Mouse (Mus musculus): ENCODE data around the gene Pced1a. TPM values are rescaled to one million over a fixed set of nuclear protein-coding genes. Genes with fewer than 3 reads are reported as not detected.

Gene Pced1a
- polyA plus RNA-seq, 1 experiment from 2014 or later = 6.7 TPM

DNA sequence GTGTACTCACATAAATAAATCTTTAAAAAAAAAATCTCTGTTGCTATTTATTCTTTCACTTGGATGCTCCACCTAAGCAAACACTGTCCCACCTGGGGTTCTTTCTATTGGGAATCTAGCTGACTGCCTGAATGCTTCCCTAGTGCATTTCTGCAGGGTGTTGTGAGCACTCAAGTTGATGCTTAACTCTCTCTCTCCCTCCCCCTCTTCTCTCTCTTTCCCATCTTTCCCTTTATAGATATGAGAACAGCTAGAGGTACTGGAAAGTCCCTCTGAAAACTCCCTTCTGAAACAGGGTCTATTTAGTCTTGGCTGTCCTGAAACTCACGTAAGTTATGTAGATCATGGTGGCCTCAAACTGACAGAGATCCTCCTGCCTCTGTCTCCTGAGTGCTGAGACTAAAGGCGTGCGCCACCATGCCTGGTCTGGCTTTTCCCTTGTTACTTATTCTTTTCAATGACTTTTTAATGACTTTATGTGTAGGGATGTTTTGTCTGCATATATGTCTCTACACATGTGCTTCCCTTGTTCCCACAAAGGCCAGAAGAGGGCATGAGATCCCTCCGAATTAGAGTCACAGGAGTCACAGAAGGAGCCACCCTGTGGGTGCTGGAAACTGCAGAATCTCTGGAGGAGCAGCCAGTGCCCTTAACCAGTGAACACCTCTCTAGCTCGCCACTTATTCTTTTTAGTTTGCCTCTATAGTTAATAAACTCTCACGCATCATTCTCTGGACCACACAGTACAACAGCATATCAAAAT lies 10.2 kb downstream of the Pced1a start:
- WGBS = 70% methylated on average over 6 of the region's 6 CpGs

DNA sequence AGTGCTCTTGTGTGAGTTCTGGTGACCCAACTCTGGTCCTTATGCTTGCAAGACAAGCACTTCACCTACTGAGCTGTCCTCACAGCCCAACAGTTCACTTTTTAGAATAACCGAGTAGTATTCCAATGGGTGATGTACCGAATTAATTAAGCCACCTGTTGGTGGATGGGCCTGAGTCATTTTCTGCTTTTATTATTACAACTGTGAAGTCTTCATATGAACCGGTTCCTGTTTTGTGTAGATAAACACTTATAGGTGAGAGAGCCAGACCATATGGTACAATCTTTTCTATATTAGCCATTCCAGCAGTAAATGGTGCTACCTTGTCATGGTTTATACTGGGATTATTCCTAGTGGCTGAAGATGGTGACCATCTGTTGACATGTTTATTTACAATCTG lies 11.7 kb downstream of the Pced1a start:
- H3K4me3 ChIP-seq (ENCODE audit: control insufficient read depth in 1 of 2, insufficient read depth in 1 of 2, low read depth in 1 of 2, low read length in 2 of 2) = no peak overlapping the region
- H3K36me3 ChIP-seq (ENCODE audit: control insufficient read depth, insufficient read depth, low read length) = no peaks in the 10 kb centered on the region; the same call in 1 of the 2 replicates
- H3K9me3 ChIP-seq (ENCODE audit: control insufficient read depth, low read length) = no peaks in the 10 kb centered on the region
- no peak for ATAC-seq (ENCODE audit: insufficient number of reproducible peaks, insufficient read depth, low FRiP score, low read depth)
- H3K9ac ChIP-seq (ENCODE audit: low read length) = no peak overlapping the region
- H3K4me2 ChIP-seq (ENCODE audit: low read length) = no peak overlapping the region
- 76% methylated on average over 3 of the region's 3 CpGs for WGBS
- H3K27me3 ChIP-seq (ENCODE audit: control insufficient read depth, insufficient read depth, low read length) = no peaks in the 10 kb centered on the region
- no peak overlapping the region for H3K27ac ChIP-seq (replicated peaks in 1 of 2; ENCODE audit: control insufficient read depth in 1 of 2, insufficient read depth in 1 of 2, low read depth in 2 of 2, low read length in 2 of 2)
- no peaks in the 10 kb centered on the region for H3K4me1 ChIP-seq (ENCODE audit: control insufficient read depth in 2 of 2, insufficient read depth in 2 of 2, low read length in 2 of 2)

More for the DNA sequence above, 10.2 kb downstream of the Pced1a start:
- Histone ChIP-seq H3K4me3 (ENCODE audit: control insufficient read depth in 1 of 2, insufficient read depth in 1 of 2, low read depth in 1 of 2, low read length in 2 of 2) (no peak overlapping the region), H3K4me2 (ENCODE audit: low read length) (no peak overlapping the region), H3K9me3 (ENCODE audit: control insufficient read depth, low read length) (no peaks in the 10 kb centered on the region), H3K27ac (replicated peaks in 1 of 2; ENCODE audit: control insufficient read depth in 1 of 2, insufficient read depth in 1 of 2, low read depth in 2 of 2, low read length in 2 of 2) (no peak overlapping the region), H3K36me3 (ENCODE audit: control insufficient read depth, insufficient read depth, low read length) (peaks cover 9% of the 10 kb centered on the region; the same call in 1 of the 2 replicates), H3K27me3 (ENCODE audit: control insufficient read depth, insufficient read depth, low read length) (no peaks in the 10 kb centered on the region), H3K9ac (ENCODE audit: low read length) (no peak overlapping the region), H3K4me1 (ENCODE audit: control insufficient read depth in 2 of 2, insufficient read depth in 2 of 2, low read length in 2 of 2) (no peaks in the 10 kb centered on the region)
- no peak for ATAC-seq (ENCODE audit: insufficient number of reproducible peaks, insufficient read depth, low FRiP score, low read depth)

DNA sequence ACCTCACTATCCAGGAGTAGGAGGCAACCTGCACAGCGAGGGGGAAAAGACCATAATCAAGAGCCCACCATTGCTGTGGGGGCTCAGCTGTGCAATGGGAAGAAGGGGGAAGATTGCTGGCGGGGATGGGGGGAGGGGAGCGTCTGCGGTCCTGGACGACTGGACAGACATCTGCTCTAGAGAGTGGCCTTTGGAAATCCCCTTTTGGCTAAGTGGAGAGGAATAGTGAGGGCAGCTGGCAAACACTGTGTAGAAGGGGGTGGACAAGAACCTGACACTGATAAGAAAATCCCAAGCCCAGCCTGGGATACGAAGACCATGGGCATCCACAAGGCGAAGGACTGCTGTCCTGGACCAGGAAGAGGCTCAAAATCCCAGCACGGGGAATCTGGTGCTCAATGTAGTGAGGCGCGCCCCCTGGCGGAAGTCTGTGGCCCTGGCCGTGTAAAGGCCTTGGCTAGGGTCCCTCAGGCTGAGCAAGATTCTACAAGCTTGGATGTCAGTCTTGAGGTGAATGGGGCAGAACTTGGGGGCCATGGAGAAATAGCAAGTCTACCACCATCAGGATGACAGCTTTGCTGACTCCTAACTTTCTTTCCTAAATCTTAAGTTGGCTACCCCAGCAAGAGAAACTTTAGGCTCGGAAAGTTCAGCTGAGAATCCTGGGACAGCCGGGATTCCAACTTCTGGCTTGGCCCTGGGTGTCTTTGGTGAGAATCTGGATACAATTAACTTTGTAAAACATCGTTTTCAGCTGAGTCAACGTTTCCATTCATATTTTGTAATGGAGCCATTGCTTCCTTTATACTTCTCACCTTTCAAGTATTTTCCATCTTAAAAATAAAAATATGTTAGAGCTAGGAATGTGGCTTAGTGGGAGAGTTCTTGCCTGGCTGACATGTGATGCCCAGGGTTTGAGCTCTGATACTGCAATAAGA lies 12.7 kb downstream of the Pced1a start:
- Histone ChIP-seq H3K9me3 (ENCODE audit: control insufficient read depth, low read length) (no peaks in the 10 kb centered on the region), H3K4me1 (ENCODE audit: control insufficient read depth in 2 of 2, insufficient read depth in 2 of 2, low read length in 2 of 2) (no peaks in the 10 kb centered on the region), H3K36me3 (ENCODE audit: control insufficient read depth, insufficient read depth, low read length) (no peaks in the 10 kb centered on the region), H3K9ac (ENCODE audit: low read length) (no peak overlapping the region), H3K27ac (replicated peaks in 1 of 2; ENCODE audit: control insufficient read depth in 1 of 2, insufficient read depth in 1 of 2, low read depth in 2 of 2, low read length in 2 of 2) (no peak overlapping the region), H3K4me3 (ENCODE audit: control insufficient read depth in 1 of 2, insufficient read depth in 1 of 2, low read depth in 1 of 2, low read length in 2 of 2) (no peak overlapping the region), H3K27me3 (ENCODE audit: control insufficient read depth, insufficient read depth, low read length) (no peaks in the 10 kb centered on the region), H3K4me2 (ENCODE audit: low read length) (no peak overlapping the region)
- ATAC-seq (ENCODE audit: insufficient number of reproducible peaks, insufficient read depth, low FRiP score, low read depth) = no peak
- 33% methylated on average over 16 of the region's 16 CpGs for WGBS

DNA sequence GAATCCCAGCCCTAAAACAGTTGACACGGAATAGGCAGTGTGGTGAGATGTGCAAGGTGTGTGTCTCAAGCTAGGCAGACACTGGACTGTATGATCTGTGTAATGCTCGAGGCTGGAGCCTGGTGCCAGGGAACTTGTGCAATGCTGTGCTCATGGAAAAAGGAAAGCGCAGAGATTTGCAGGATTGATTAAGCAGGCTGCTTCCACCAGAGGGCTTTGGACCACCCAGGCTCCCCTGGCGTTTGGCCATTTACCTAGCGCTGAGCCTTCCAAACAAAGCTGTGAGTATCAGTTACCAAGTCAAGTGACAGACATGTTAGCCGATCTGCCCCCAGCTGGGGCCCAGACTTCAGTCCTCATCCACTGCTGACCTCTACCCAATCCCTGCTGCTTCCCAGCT lies 16.3 kb downstream of the Pced1a start:
- H3K36me3 ChIP-seq (ENCODE audit: control insufficient read depth, insufficient read depth, low read length) = no peaks in the 10 kb centered on the region
- no peak overlapping the region for H3K27ac ChIP-seq (replicated peaks in 1 of 2; ENCODE audit: control insufficient read depth in 1 of 2, insufficient read depth in 1 of 2, low read depth in 2 of 2, low read length in 2 of 2)
- ATAC-seq (ENCODE audit: insufficient number of reproducible peaks, insufficient read depth, low FRiP score, low read depth) = no peak
- no peak overlapping the region for H3K9ac ChIP-seq (ENCODE audit: low read length)
- no peak overlapping the region for H3K4me2 ChIP-seq (ENCODE audit: low read length)
- WGBS = 18% methylated on average over 6 of the region's 6 CpGs
- no peaks in the 10 kb centered on the region for H3K9me3 ChIP-seq (ENCODE audit: control insufficient read depth, low read length)
- no peaks in the 10 kb centered on the region for H3K27me3 ChIP-seq (ENCODE audit: control insufficient read depth, insufficient read depth, low read length)
- no peak overlapping the region for H3K4me3 ChIP-seq (ENCODE audit: control insufficient read depth in 1 of 2, insufficient read depth in 1 of 2, low read depth in 1 of 2, low read length in 2 of 2)
- H3K4me1 ChIP-seq (ENCODE audit: control insufficient read depth in 2 of 2, insufficient read depth in 2 of 2, low read length in 2 of 2) = no peaks in the 10 kb centered on the region

DNA sequence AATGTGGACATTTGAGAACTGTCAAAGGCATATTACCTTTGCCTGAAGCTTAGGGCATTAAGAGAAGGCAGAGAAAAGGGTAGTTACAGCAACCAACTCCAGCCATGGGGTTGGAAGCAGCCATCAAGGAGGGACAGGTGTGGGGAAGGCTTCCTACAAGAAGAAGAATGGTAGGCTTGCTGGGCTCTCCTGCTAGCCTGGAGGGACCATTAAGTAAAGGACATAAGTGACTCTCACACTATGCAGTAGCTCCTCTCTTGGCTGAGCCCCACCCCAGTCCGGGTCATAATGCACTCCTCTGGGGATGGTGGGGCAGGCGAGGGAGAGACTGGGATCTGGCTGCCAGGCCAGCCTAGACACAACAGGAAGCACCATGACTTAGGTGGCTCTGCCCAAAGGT lies 18.3 kb downstream of the Pced1a start, which contains the start of gene Tmem239:
TSS of gene Tmem239 (plus strand) at position 301 of the 400 bp plus-strand sequence.
- ATAC-seq (ENCODE audit: insufficient number of reproducible peaks, insufficient read depth, low FRiP score, low read depth) = no peak
- H3K4me1 ChIP-seq (ENCODE audit: control insufficient read depth in 2 of 2, insufficient read depth in 2 of 2, low read length in 2 of 2) = no peaks in the 10 kb centered on the region

DNA sequence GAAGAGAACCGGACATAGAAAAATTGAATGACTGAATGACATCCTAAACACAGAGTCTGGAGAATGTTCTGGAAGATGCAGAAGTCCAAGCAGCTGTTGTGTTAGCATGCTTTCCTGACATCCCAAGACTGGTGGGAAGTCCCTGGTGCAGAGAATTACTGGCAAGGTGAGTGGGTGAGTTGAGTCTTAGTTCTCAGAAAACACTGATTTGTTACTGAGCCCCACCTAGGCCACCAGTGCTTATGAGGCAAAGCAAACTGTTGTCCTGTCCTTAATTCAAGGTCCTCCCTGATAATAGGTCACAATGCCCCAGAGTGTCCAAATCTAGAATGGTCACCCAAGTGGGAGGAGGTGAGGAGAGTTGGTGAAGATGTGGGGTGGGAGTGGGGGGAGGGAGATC lies 19.6 kb downstream of the Pced1a start, which contains the start of the genes Gm28372 and 1700020A23Rik:
TSS of gene Gm28372 (plus strand) at position 301 of the 400 bp plus-strand sequence.
TSS of gene 1700020A23Rik (plus strand) at position 321 of the 400 bp plus-strand sequence.
- Histone ChIP-seq H3K36me3 (ENCODE audit: control insufficient read depth, insufficient read depth, low read length) (no peaks in the 10 kb centered on the region), H3K9me3 (ENCODE audit: control insufficient read depth, low read length) (no peaks in the 10 kb centered on the region), H3K27me3 (ENCODE audit: control insufficient read depth, insufficient read depth, low read length) (no peaks in the 10 kb centered on the region), H3K4me2 (ENCODE audit: low read length) (no peak within 1 kb of the TSS), H3K27ac (replicated peaks in 1 of 2; ENCODE audit: control insufficient read depth in 1 of 2, insufficient read depth in 1 of 2, low read depth in 2 of 2, low read length in 2 of 2) (no peak within 1 kb of the TSS), H3K4me3 (ENCODE audit: control insufficient read depth in 1 of 2, insufficient read depth in 1 of 2, low read depth in 1 of 2, low read length in 2 of 2) (no peak within 1 kb of the TSS), H3K9ac (ENCODE audit: low read length) (no peak within 1 kb of the TSS), H3K4me1 (ENCODE audit: control insufficient read depth in 2 of 2, insufficient read depth in 2 of 2, low read length in 2 of 2) (no peaks in the 10 kb centered on the region)
- ATAC-seq (ENCODE audit: insufficient number of reproducible peaks, insufficient read depth, low FRiP score, low read depth) = no peak
- 85% methylated on average over 1 of the region's 1 CpGs for whole genome bisulfite sequencing

More for the DNA sequence above, 18.3 kb downstream of the Pced1a start, which contains the start of gene Tmem239:
- Histone ChIP-seq H3K9me3 (ENCODE audit: control insufficient read depth, low read length) (no peaks in the 10 kb centered on the region), H3K27ac (replicated peaks in 1 of 2; ENCODE audit: control insufficient read depth in 1 of 2, insufficient read depth in 1 of 2, low read depth in 2 of 2, low read length in 2 of 2) (no peak within 1 kb of the TSS), H3K27me3 (ENCODE audit: control insufficient read depth, insufficient read depth, low read length) (no peaks in the 10 kb centered on the region), H3K36me3 (ENCODE audit: control insufficient read depth, insufficient read depth, low read length) (no peaks in the 10 kb centered on the region), H3K4me2 (ENCODE audit: low read length) (no peak within 1 kb of the TSS), H3K4me3 (ENCODE audit: control insufficient read depth in 1 of 2, insufficient read depth in 1 of 2, low read depth in 1 of 2, low read length in 2 of 2) (no peak within 1 kb of the TSS), H3K9ac (ENCODE audit: low read length) (no peak within 1 kb of the TSS)
- WGBS = 78% methylated on average over 2 of the region's 2 CpGs

DNA sequence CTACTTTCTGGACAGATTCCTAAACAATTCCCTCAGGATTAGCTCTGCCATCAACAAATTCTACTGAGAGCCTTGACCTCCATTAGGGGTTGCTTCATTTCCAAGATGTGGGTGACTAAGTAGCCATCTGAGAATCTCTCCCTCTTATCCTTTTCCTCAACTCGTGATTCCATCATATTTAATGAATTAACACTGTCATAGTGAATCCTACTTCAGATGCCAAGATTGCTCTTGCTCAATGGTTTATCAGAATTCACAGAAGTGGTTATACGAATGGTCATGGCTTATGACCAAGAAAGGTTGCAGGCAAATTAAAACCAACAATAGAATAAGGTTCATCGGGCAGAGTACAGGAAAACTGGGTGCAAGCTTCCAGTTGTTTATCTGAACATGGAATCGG lies 22.6 kb downstream of the Pced1a start:
- Histone ChIP-seq H3K36me3 (ENCODE audit: control insufficient read depth, insufficient read depth, low read length) (no peaks in the 10 kb centered on the region), H3K4me1 (ENCODE audit: control insufficient read depth in 2 of 2, insufficient read depth in 2 of 2, low read length in 2 of 2) (peaks cover 4 to 6% of the 10 kb centered on the region in 2 experiments; a peak in 2 of 4 replicates), H3K27ac (replicated peaks in 1 of 2; ENCODE audit: control insufficient read depth in 1 of 2, insufficient read depth in 1 of 2, low read depth in 2 of 2, low read length in 2 of 2) (no peak overlapping the region), H3K4me3 (ENCODE audit: control insufficient read depth in 1 of 2, insufficient read depth in 1 of 2, low read depth in 1 of 2, low read length in 2 of 2) (no peak overlapping the region), H3K4me2 (ENCODE audit: low read length) (no peak overlapping the region), H3K9me3 (ENCODE audit: control insufficient read depth, low read length) (no peaks in the 10 kb centered on the region), H3K27me3 (ENCODE audit: control insufficient read depth, insufficient read depth, low read length) (0 out of 2 replicates have a peak, but pooled peaks cover 9% of the 10 kb centered on the region), H3K9ac (ENCODE audit: low read length) (no peak overlapping the region)
- ATAC-seq (ENCODE audit: insufficient number of reproducible peaks, insufficient read depth, low FRiP score, low read depth) = no peak
- WGBS = 64% methylated on average over 4 of the region's 4 CpGs

All from heart, embryonic 14.5 days (tissue).